Mouse (Mus musculus) kidney, embryonic 14.5 days (tissue): ENCODE data around the gene Smg9. TPM values are rescaled to one million over a fixed set of nuclear protein-coding genes. Genes with fewer than 3 reads are reported as not detected.

ENCODE experiments used
- ATAC-seq: fragments of 200-750 bp; cut with Nextera tagmentation; 2 replicates; pipeline ENCODE4 v1.8.0; 2017; ENCODE audit warnings: moderate number of reproducible peaks, mild to moderate bottlenecking, moderate TSS enrichment, moderate library complexity; ENCODE audit not compliant: low FRiP score, low TSS enrichment
- H3K27ac ChIP-seq: fragments of 300-500 bp; sonication (generic); 2 replicates; pipeline ENCODE4 v1.5.1; 2014; ENCODE audit warnings: low read depth, mild to moderate bottlenecking, low read length, moderate library complexity, mixed read lengths
- H3K27me3 ChIP-seq: fragments of 300-500 bp; sonication (generic); 2 replicates; pipeline ENCODE4 v1.6.1; 2014; ENCODE audit warnings: mild to moderate bottlenecking, low read length; ENCODE audit not compliant: control insufficient read depth, insufficient read depth
- H3K36me3 ChIP-seq: fragments of 300-500 bp; sonication (generic); 2 replicates; pipeline ENCODE4 v1.6.1; 2014; ENCODE audit warnings: low read length, mixed read lengths; ENCODE audit not compliant: control insufficient read depth, insufficient read depth
- H3K4me1 ChIP-seq: fragments of 300-500 bp; sonication (generic); 2 replicates; pipeline ENCODE4 v1.6.1; 2014; ENCODE audit warnings: low read length, mixed read lengths; ENCODE audit not compliant: control insufficient read depth, insufficient read depth
- H3K4me2 ChIP-seq: fragments of 300-500 bp; sonication (generic); replicated peaks from 2 replicates; pipeline ENCODE4 v1.6.1; 2014; ENCODE audit warnings: low read depth, mild to moderate bottlenecking, low read length
- H3K4me3 ChIP-seq: fragments of 300-500 bp; sonication (generic); 2 replicates; pipeline ENCODE4 v1.5.1; 2014; ENCODE audit warnings: mild to moderate bottlenecking, low read length
- H3K9ac ChIP-seq: fragments of 300-500 bp; sonication (generic); 2 replicates; pipeline ENCODE4 v1.6.1; 2014; ENCODE audit warnings: low read depth, mild to moderate bottlenecking, low read length, moderate library complexity
- H3K9me3 ChIP-seq: fragments of 300-500 bp; sonication (generic); 2 replicates; pipeline ENCODE4 v1.6.1; 2016; ENCODE audit warnings: low read length; ENCODE audit not compliant: control insufficient read depth
- WGBS: fragments of 180-500 bp; shearing (Covaris S2); extraction: QIAGEN DNeasy Blood & Tissue Kit; methylation state at CpG from one replicate; pipeline ENCODE4 v1.1.7; 2014; 5-methylcytosine and 5-hydroxymethylcytosine counted together
- polyA plus RNA-seq: library from polyadenylated mRNA; unstranded; fragments of >200 nt; fragmentation: Nextera tagmentation; extraction: Ambion mirVana; gene quantifications from 2 replicates; pipeline ENCODE4 v1.2.1, GENCODE M21; 2014

The Smg9 gene
- polyA plus RNA-seq, 1 experiment from 2014 or later: 32.3 TPM

GRCm38 (mm10) chr7:24470356-24470755, 70.9 kb downstream of the Smg9 start:
- Histone ChIP-seq H3K27ac (no peak overlapping the region), H3K27me3 (no peaks in the 10 kb centered on the region)
- ATAC-seq: no peak

More at GRCm38 (mm10) chr7:24470356-24470755, 70.9 kb downstream of the Smg9 start:
- H3K9me3 ChIP-seq: no peaks in the 10 kb centered on the region
- no peak overlapping the region for H3K9ac ChIP-seq
- no peaks in the 10 kb centered on the region for H3K4me1 ChIP-seq
- H3K4me3 ChIP-seq: no peak overlapping the region
- no peak overlapping the region for H3K4me2 ChIP-seq
- H3K36me3 ChIP-seq: no peaks in the 10 kb centered on the region
- 95% methylated on average over 7 of the region's 7 CpGs for WGBS

Other genes with a start within 250 kb of the Smg9 start
- gene Zfp114, start 224.6 kb upstream of the Smg9 start, polyA plus RNA-seq: 4.1 and 6.1 TPM in 2 replicates
- gene Zfp111, start 188.2 kb upstream of the Smg9 start, polyA plus RNA-seq: 6.8 and 12.0 TPM in 2 replicates
- 1.7 and 5.0 TPM in 2 replicates for gene Zfp109, start 162.1 kb upstream of the Smg9 start, polyA plus RNA-seq
- 1.6 and 3.5 TPM in 2 replicates for gene Zfp108, start 144.8 kb upstream of the Smg9 start, polyA plus RNA-seq
- 6.3 and 11.8 TPM in 2 replicates for gene Zfp93, start 129.2 kb upstream of the Smg9 start, polyA plus RNA-seq
- gene Zfp61, start 98.4 kb upstream of the Smg9 start, polyA plus RNA-seq: 31.3 and 39.5 TPM in 2 replicates
- 9.6 and 10.3 TPM in 2 replicates for gene Zfp94, start 83.0 kb upstream of the Smg9 start, polyA plus RNA-seq
- gene Tescl, start 65.7 kb upstream of the Smg9 start, polyA plus RNA-seq: 0.26 and 0.31 TPM in 2 replicates
- not detected in 2 replicates for gene Lypd5, start 50.4 kb upstream of the Smg9 start, polyA plus RNA-seq
- 2.6 and 3.3 TPM in 2 replicates for gene Kcnn4, start 29.4 kb upstream of the Smg9 start, polyA plus RNA-seq
- not detected in 2 replicates for gene Irgc1, start 52.7 kb downstream of the Smg9 start, polyA plus RNA-seq
- 14.1 TPM in 2 replicates for gene Plaur, start 62.9 kb downstream of the Smg9 start, polyA plus RNA-seq
- 1.5 and 5.9 TPM in 2 replicates for gene Cadm4, start 82.4 kb downstream of the Smg9 start, polyA plus RNA-seq
- gene Zfp428, start 107.4 kb downstream of the Smg9 start, polyA plus RNA-seq: 54.5 and 70.3 TPM in 2 replicates
- gene AC161166.1, start 112.8 kb downstream of the Smg9 start, polyA plus RNA-seq: 0.17 and 0.61 TPM in 2 replicates
- gene Irgq, start 131.1 kb downstream of the Smg9 start, polyA plus RNA-seq: 5.0 and 9.5 TPM in 2 replicates
- gene Pinlyp, start 146.5 kb downstream of the Smg9 start, polyA plus RNA-seq: 0.43 TPM in 1 of 2 replicates, not detected in the other
- gene Xrcc1, start 146.7 kb downstream of the Smg9 start, polyA plus RNA-seq: 109 and 136 TPM in 2 replicates
- 51.8 and 53.6 TPM in 2 replicates for gene Ethe1, start 187.9 kb downstream of the Smg9 start, polyA plus RNA-seq
- gene Zfp575, start 188.0 kb downstream of the Smg9 start, polyA plus RNA-seq: 2.5 and 3.0 TPM in 2 replicates
- gene Phldb3, start 211.1 kb downstream of the Smg9 start, polyA plus RNA-seq: 0.24 and 0.32 TPM in 2 replicates
- gene Lypd3, start 236.9 kb downstream of the Smg9 start, polyA plus RNA-seq: 0.27 and 0.76 TPM in 2 replicates